Mouse (Mus musculus) hindbrain, embryonic 12.5 days (tissue): ENCODE measurements at regions not wholly inside any gene's neighbourhood (a gene's known extent, or its start where the extent isn't known, plus 50 kb on each side); places are given as distances from the start of the nearest gene placed in this dataset.

Source experiments
- ATAC-seq: fragments of 200-750 bp; cut with Nextera tagmentation; 2 replicates; pipeline ENCODE4 v1.8.0; 2017; ENCODE audit warnings: moderate TSS enrichment; ENCODE audit not compliant: low FRiP score
- H3K27ac ChIP-seq: fragments of 300-500 bp; sonication (generic); 2 replicates; pipeline ENCODE4 v1.5.1; 2016; ENCODE audit warnings: mild to moderate bottlenecking
- H3K27me3 ChIP-seq: fragments of 300-500 bp; sonication (generic); 2 replicates; pipeline ENCODE4 v1.6.1; 2016; ENCODE audit warnings: mild to moderate bottlenecking
- H3K36me3 ChIP-seq: fragments of 300-500 bp; sonication (generic); 2 replicates; pipeline ENCODE4 v1.6.1; 2016; ENCODE audit warnings: mild to moderate bottlenecking
- H3K4me1 ChIP-seq: fragments of 300-500 bp; sonication (generic); 2 replicates; pipeline ENCODE4 v1.6.1; 2016
- H3K4me2 ChIP-seq: fragments of 300-500 bp; sonication (generic); replicated peaks from 2 replicates; pipeline ENCODE4 v1.6.1; 2016; ENCODE audit warnings: mild to moderate bottlenecking
- H3K4me3 ChIP-seq: fragments of 300-500 bp; sonication (generic); 2 replicates; pipeline ENCODE4 v1.5.1; 2016; ENCODE audit warnings: mild to moderate bottlenecking
- H3K9ac ChIP-seq: fragments of 300-500 bp; sonication (generic); 2 replicates; pipeline ENCODE4 v1.6.1; 2016; ENCODE audit warnings: mild to moderate bottlenecking, moderate library complexity
- H3K9me3 ChIP-seq: fragments of 300-500 bp; sonication (generic); replicated peaks from 2 replicates; pipeline ENCODE4 v1.6.1; 2016; ENCODE audit warnings: mild to moderate bottlenecking
- WGBS: fragments of 180-500 bp; shearing (Covaris S2); methylation state at CpG from one replicate; pipeline ENCODE4 v1.1.7; 2016; 5-methylcytosine and 5-hydroxymethylcytosine counted together

GRCm38 (mm10) chr17:48850910-48851309, 81.3 kb upstream of the Lrfn2 start:
- no peaks in the 10 kb centered on the region for H3K27me3 ChIP-seq
- no peaks in the 10 kb centered on the region for H3K4me1 ChIP-seq
- no peaks in the 10 kb centered on the region for H3K9me3 ChIP-seq
- no peak overlapping the region for H3K4me2 ChIP-seq
- no peak overlapping the region for H3K27ac ChIP-seq
- H3K4me3 ChIP-seq = no peak overlapping the region
- ATAC-seq = no peak
- H3K9ac ChIP-seq = no peak overlapping the region
- no peaks in the 10 kb centered on the region for H3K36me3 ChIP-seq

GRCm38 (mm10) chr17:48858891-48859290, 73.3 kb upstream of the Lrfn2 start:
- H3K9me3 ChIP-seq = no peaks in the 10 kb centered on the region
- no peaks in the 10 kb centered on the region for H3K36me3 ChIP-seq
- H3K27ac ChIP-seq = no peak overlapping the region
- WGBS = 56% methylated on average over 6 of the region's 6 CpGs
- no peak overlapping the region for H3K9ac ChIP-seq
- H3K4me3 ChIP-seq = no peak overlapping the region
- H3K4me2 ChIP-seq = no peak overlapping the region
- no peak for ATAC-seq
- H3K27me3 ChIP-seq = no peaks in the 10 kb centered on the region
- no peaks in the 10 kb centered on the region for H3K4me1 ChIP-seq

- H3K27ac ChIP-seq = no peak overlapping the region
- H3K9ac ChIP-seq = no peak overlapping the region
- no peak for ATAC-seq
- no peaks in the 10 kb centered on the region for H3K36me3 ChIP-seq
- peaks cover 3% of the 10 kb centered on the region; the same call in 1 of the 2 replicates for H3K4me1 ChIP-seq
- H3K27me3 ChIP-seq = no peaks in the 10 kb centered on the region
- H3K4me3 ChIP-seq = no peak overlapping the region
- WGBS = 67% methylated on average over 6 of the region's 6 CpGs
- no peak overlapping the region for H3K4me2 ChIP-seq
- no peaks in the 10 kb centered on the region for H3K9me3 ChIP-seq
Observed at GRCm38 (mm10) chr17:48870443-48870842, 61.7 kb upstream of the Lrfn2 start.

- Histone ChIP-seq H3K27me3 (no peaks in the 10 kb centered on the region), H3K27ac (no peak overlapping the region), H3K4me2 (no peak overlapping the region), H3K4me3 (no peak overlapping the region), H3K9me3 (no peaks in the 10 kb centered on the region), H3K9ac (no peak overlapping the region), H3K4me1 (no peaks in the 10 kb centered on the region; the same call in 1 of the 2 replicates), H3K36me3 (no peaks in the 10 kb centered on the region)
- WGBS = 77% methylated on average over 8 of the region's 8 CpGs
- ATAC-seq = no peak
Observed at GRCm38 (mm10) chr17:48877505-48877904, 54.7 kb upstream of the Lrfn2 start.

GRCm38 (mm10) chr17:48880590-48880989, 51.6 kb upstream of the Lrfn2 start:
- Histone ChIP-seq H3K27me3 (no peaks in the 10 kb centered on the region), H3K4me3 (no peak overlapping the region), H3K9me3 (no peaks in the 10 kb centered on the region), H3K36me3 (no peaks in the 10 kb centered on the region), H3K27ac (no peak overlapping the region), H3K9ac (no peak overlapping the region), H3K4me2 (no peak overlapping the region), H3K4me1 (no peaks in the 10 kb centered on the region; the same call in 1 of the 2 replicates)
- 79% methylated on average over 3 of the region's 3 CpGs for whole genome bisulfite sequencing
- ATAC-seq = no peak

GRCm38 (mm10) chr17:48881946-48882345, 50.2 kb upstream of the Lrfn2 start:
- no peaks in the 10 kb centered on the region; the same call in 1 of the 2 replicates for H3K4me1 ChIP-seq
- 85% methylated on average over 5 of the region's 5 CpGs for WGBS
- no peak overlapping the region for H3K27ac ChIP-seq
- no peak for ATAC-seq
- no peaks in the 10 kb centered on the region for H3K9me3 ChIP-seq
- no peak overlapping the region for H3K4me2 ChIP-seq
- no peak overlapping the region for H3K4me3 ChIP-seq
- no peaks in the 10 kb centered on the region for H3K36me3 ChIP-seq
- H3K9ac ChIP-seq = no peak overlapping the region
- H3K27me3 ChIP-seq = no peaks in the 10 kb centered on the region
